Mouse (Mus musculus): ENCODE measurements at regions not wholly inside any gene's neighbourhood (a gene's known extent, or its start where the extent isn't known, plus 50 kb on each side); places are given as distances from the start of the nearest gene placed in this dataset.
"Not testable (repeated sequence)": the region's sequence is repeated elsewhere in the genome, so short reads cannot be mapped to it uniquely, and the experiment has no call there.

DNA sequence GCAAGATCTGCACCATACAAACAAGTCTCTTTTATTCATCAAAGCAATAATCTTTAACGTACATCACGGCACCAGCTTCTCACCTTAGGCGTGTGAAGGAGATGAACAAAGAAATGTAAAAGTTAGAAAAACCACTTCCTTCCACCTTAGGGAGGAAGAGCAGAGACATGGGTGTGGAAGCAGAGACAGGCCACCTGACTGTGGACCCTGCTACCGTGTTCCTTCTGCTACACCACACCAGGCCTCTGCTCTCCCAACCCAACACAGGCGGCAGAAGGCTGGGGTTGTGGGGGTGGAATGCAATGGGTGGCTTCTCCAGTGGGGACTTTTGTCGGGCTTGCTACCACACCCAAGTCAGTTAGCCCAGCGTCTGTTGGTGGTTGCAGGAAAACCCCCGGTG is 540.2 kb upstream of the Gm10131 start:
- Histone ChIP-seq H3K4me3 (ENCODE audit: control insufficient read depth in 1 of 2, insufficient read depth in 1 of 2, low read depth in 2 of 2, low read length in 2 of 2) (no peak overlapping the region), H3K27me3 (ENCODE audit: control insufficient read depth in 1 of 2, insufficient read depth in 2 of 2, low read length in 2 of 2) (no peaks in the 10 kb centered on the region), H3K4me1 (ENCODE audit: control insufficient read depth in 1 of 2, insufficient read depth in 2 of 2, low read length in 2 of 2) (no peaks in the 10 kb centered on the region), H3K9me3 (replicated peaks; ENCODE audit: insufficient read depth, low read length) (no peaks in the 10 kb centered on the region), H3K79me2 (ENCODE audit: control insufficient read depth, insufficient read depth, low read length, poor library complexity) (no peaks in the 10 kb centered on the region), H3K36me3 (ENCODE audit: control insufficient read depth in 1 of 2, insufficient read depth in 2 of 2, low read length in 2 of 2) (no peaks in the 10 kb centered on the region), H3K9ac (ENCODE audit: control insufficient read depth, low read depth, low read length, poor library complexity, severe bottlenecking) (no peak overlapping the region), H3K27ac (ENCODE audit: control insufficient read depth, low read depth, low read length) (no peak overlapping the region)
- TF ChIP-seq JUND (IDR thresholded peaks at IDR 0.05; ENCODE audit: low read depth, low read length) (no peak), MAX (IDR thresholded peaks at IDR 0.05; ENCODE audit: low read length) (no peak), ETS1 (IDR thresholded peaks at IDR 0.05; ENCODE audit: low read depth, low read length) (no peak), ELF1 (IDR thresholded peaks at IDR 0.05; ENCODE audit: low read depth, low read length) (no peak), RAD21 (IDR thresholded peaks at IDR 0.05; ENCODE audit: low read depth, low read length) (no peak), RCOR1 (IDR thresholded peaks at IDR 0.05; ENCODE audit: low read depth, low read length) (no peak), NRF1 (IDR thresholded peaks at IDR 0.05; ENCODE audit: insufficient read depth, low read depth, low read length, poor library complexity, severe bottlenecking) (no peak), MAZ (IDR thresholded peaks at IDR 0.05; ENCODE audit: low read depth, low read length) (no peak), GABPA (IDR thresholded peaks at IDR 0.05; ENCODE audit: low read depth, low read length) (no peak), NELFE (IDR thresholded peaks at IDR 0.05; ENCODE audit: low read depth, low read length) (no peak), KAT2A (conservative IDR thresholded peaks at IDR 0.05; ENCODE audit: low read depth, low read length) (no peak), MXI1 (IDR thresholded peaks at IDR 0.05; ENCODE audit: low read depth, low read length) (no peak)
- no peak for DNase-seq (ENCODE audit: low read depth, low spot score)

- H3K9ac ChIP-seq (ENCODE audit: control insufficient read depth, low read depth, low read length, poor library complexity, severe bottlenecking); H3K27ac ChIP-seq (ENCODE audit: control insufficient read depth, low read depth, low read length); H3K36me3 ChIP-seq (ENCODE audit: control insufficient read depth in 1 of 2, insufficient read depth in 2 of 2, low read length in 2 of 2); H3K4me3 ChIP-seq (ENCODE audit: control insufficient read depth in 1 of 2, insufficient read depth in 1 of 2, low read depth in 2 of 2, low read length in 2 of 2); DNase-seq (ENCODE audit: low read depth, low spot score); H3K9me3 ChIP-seq (replicated peaks; ENCODE audit: insufficient read depth, low read length); H3K4me1 ChIP-seq (ENCODE audit: control insufficient read depth in 1 of 2, insufficient read depth in 2 of 2, low read length in 2 of 2); H3K27me3 ChIP-seq (ENCODE audit: control insufficient read depth in 1 of 2, insufficient read depth in 2 of 2, low read length in 2 of 2); H3K79me2 ChIP-seq (ENCODE audit: control insufficient read depth, insufficient read depth, low read length, poor library complexity): not testable (repeated sequence)
These were observed 516.7 kb upstream of the Gm10131 start for GRCm38 (mm10) chr8:34628221-34628620.

GRCm38 (mm10) chr8:34625670-34626069 is 514.1 kb upstream of the Gm10131 start:
- H3K27me3 ChIP-seq (ENCODE audit: control insufficient read depth in 1 of 2, insufficient read depth in 2 of 2, low read length in 2 of 2) = no peaks in the 10 kb centered on the region
- H3K4me3 ChIP-seq (ENCODE audit: control insufficient read depth in 1 of 2, insufficient read depth in 1 of 2, low read depth in 2 of 2, low read length in 2 of 2) = no peak overlapping the region
- no peaks in the 10 kb centered on the region for H3K36me3 ChIP-seq (ENCODE audit: control insufficient read depth in 1 of 2, insufficient read depth in 2 of 2, low read length in 2 of 2)
- no peak overlapping the region for H3K9ac ChIP-seq (ENCODE audit: control insufficient read depth, low read depth, low read length, poor library complexity, severe bottlenecking)
- no peak for DNase-seq (ENCODE audit: low read depth, low spot score)
- no peaks in the 10 kb centered on the region for H3K9me3 ChIP-seq (replicated peaks; ENCODE audit: insufficient read depth, low read length)
- no peak overlapping the region for H3K27ac ChIP-seq (ENCODE audit: control insufficient read depth, low read depth, low read length)
- H3K79me2 ChIP-seq (ENCODE audit: control insufficient read depth, insufficient read depth, low read length, poor library complexity) = no peaks in the 10 kb centered on the region
- TF ChIP-seq ETS1 (IDR thresholded peaks at IDR 0.05; ENCODE audit: low read depth, low read length) = no peak
- TF ChIP-seq ELF1 (IDR thresholded peaks at IDR 0.05; ENCODE audit: low read depth, low read length) = no peak
- TF ChIP-seq POLR2A (IDR thresholded peaks at IDR 0.05; ENCODE audit: control insufficient read depth in 1 of 2, insufficient read depth in 1 of 2, low read depth in 1 of 2, low read length in 2 of 2, poor library complexity in 1 of 2) = no peak
- no peak for TF ChIP-seq JUND (IDR thresholded peaks at IDR 0.05; ENCODE audit: low read depth, low read length)
- TF ChIP-seq MEF2A (IDR thresholded peaks at IDR 0.05; ENCODE audit: extremely low read depth, insufficient replicate concordance, low read depth, low read length, poor library complexity, severe bottlenecking) = no peak
- no peaks in the 10 kb centered on the region for H3K4me1 ChIP-seq (ENCODE audit: control insufficient read depth in 1 of 2, insufficient read depth in 2 of 2, low read length in 2 of 2)

All from MEL (cell line).